Mouse (Mus musculus): ENCODE data around the gene Tspan8.

DNA sequence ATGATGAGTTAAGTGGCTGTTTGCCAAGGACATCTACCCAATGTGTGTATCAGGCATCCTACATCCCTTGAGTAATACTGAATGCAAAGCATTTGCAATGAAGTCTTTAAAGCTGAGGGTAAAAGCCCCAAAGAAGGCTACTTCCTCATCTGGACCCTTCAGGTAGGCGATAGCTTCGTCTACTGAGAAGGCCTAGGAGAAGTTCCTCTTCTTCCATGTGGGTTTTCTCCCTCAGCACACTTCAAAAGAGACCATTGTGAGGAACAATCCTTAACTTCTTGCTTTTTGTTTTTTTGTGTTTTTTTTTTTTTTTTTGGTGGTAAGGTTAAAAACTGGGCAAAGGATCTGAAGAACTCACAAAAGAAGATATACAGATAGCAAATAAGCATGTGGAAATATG is 12.9 kb upstream of the Tspan8 start:
- TF ChIP-seq POLR2A (IDR thresholded peaks at IDR 0.05; ENCODE audit: control insufficient read depth, extremely low read depth, insufficient read depth, low read length, poor library complexity) (no peak), CTCF (IDR thresholded peaks at IDR 0.05; ENCODE audit: borderline replicate concordance, control insufficient read depth, extremely low read depth, insufficient read depth, low read length, poor library complexity) (no peak)
